ENCODE assay signal across 12 mouse cellular contexts in genomic region chr8:117115094-117115493, GRCm38 (mm10). TPM values are rescaled to one million over a fixed set of nuclear protein-coding genes. Genes with fewer than 3 reads are reported as not detected.
DNase-seq lines count a peak whose midpoint lies in the region; ATAC-seq and TF ChIP-seq lines count a peak whose summit lies in the region.
"Had no signal": no experiment of that assay in that cellular context is flagged by ENCODE, and none has a peak within 500 bp of the region (broad histone marks: within the 10 kb centered on the region; RNA-seq: fewer than 3 reads in every experiment).

No protein-coding gene starts in this region.

- no peaks in the 10 kb centered on the region for H3K36me3 ChIP-seq in heart, embryonic 10.5 days
- no peaks in the 10 kb centered on the region for H3K36me3 ChIP-seq in lung, embryonic 15.5 days
- no peaks in the 10 kb centered on the region for H3K36me3 ChIP-seq in forebrain, embryonic 13.5 days (ENCODE audit: poor library complexity, severe bottlenecking)
- no peaks in the 10 kb centered on the region for H3K36me3 ChIP-seq in midbrain, postnatal 0 days (ENCODE audit: insufficient read depth, low read length)

- H3K27me3 ChIP-seq in heart, embryonic 10.5 days (ENCODE audit: insufficient read depth, poor library complexity, severe bottlenecking) = no peaks in the 10 kb centered on the region
- no peaks in the 10 kb centered on the region for H3K27me3 ChIP-seq in lung, embryonic 15.5 days
- 0 out of 2 replicates have a peak, but pooled peaks cover 4% of the 10 kb centered on the region for H3K27me3 ChIP-seq in forebrain, embryonic 13.5 days
- H3K27me3 ChIP-seq in midbrain, postnatal 0 days (ENCODE audit: insufficient read depth, low read length) = no peaks in the 10 kb centered on the region
- H3K27me3 ChIP-seq: Patski had no signal

- WGBS in heart, embryonic 10.5 days = 47% methylated on average over 6 of the region's 6 CpGs
- WGBS in lung, embryonic 15.5 days = 32% methylated on average over 6 of the region's 6 CpGs
- WGBS in lung, adult 2 months = 42% methylated on average over 6 of the region's 6 CpGs
- 32% methylated on average over 6 of the region's 6 CpGs for WGBS in forebrain, embryonic 13.5 days
- 46% methylated on average over 6 of the region's 6 CpGs for WGBS in midbrain, postnatal 0 days

- peak overlapping the region; percentile 38 for H3K4me2 ChIP-seq in lung, embryonic 15.5 days
- H3K4me2 ChIP-seq in forebrain, embryonic 13.5 days = peak overlapping the region; percentile 44; the same call in 1 of the 2 replicates
- peak overlapping the region; percentile 2; the same call in 1 of the 2 replicates for H3K4me2 ChIP-seq in midbrain, postnatal 0 days (ENCODE audit: low read depth, low read length, poor library complexity, severe bottlenecking)

- H3K9me3 ChIP-seq in heart, embryonic 10.5 days = no peaks in the 10 kb centered on the region
- H3K9me3 ChIP-seq in lung, embryonic 15.5 days = no peaks in the 10 kb centered on the region
- no peaks in the 10 kb centered on the region for H3K9me3 ChIP-seq in forebrain, embryonic 13.5 days (replicated peaks)
- H3K9me3 ChIP-seq in midbrain, postnatal 0 days (ENCODE audit: low read length) = no peaks in the 10 kb centered on the region

- H3K9ac ChIP-seq in lung, embryonic 15.5 days = no peak overlapping the region
- H3K9ac ChIP-seq in forebrain, embryonic 13.5 days = no peak overlapping the region
- no peak overlapping the region for H3K9ac ChIP-seq in midbrain, postnatal 0 days (replicated peaks; ENCODE audit: low read length, poor library complexity, severe bottlenecking)

- no peak for ATAC-seq in lung, embryonic 15.5 days (ENCODE audit: borderline replicate concordance, extremely low read depth, low FRiP score, low TSS enrichment)
- ATAC-seq in forebrain, embryonic 13.5 days = no peak
- ATAC-seq in midbrain, postnatal 0 days (ENCODE audit: low FRiP score) = peak; percentile 56; the same call in 1 of the 2 replicates
- ATAC-seq: Patski had no signal

- peak overlapping the region; percentile 42; the same call in 1 of the 2 replicates for H3K27ac ChIP-seq in heart, embryonic 10.5 days
- H3K27ac ChIP-seq in lung, embryonic 15.5 days = peak overlapping the region; percentile 35
- H3K27ac ChIP-seq in forebrain, embryonic 13.5 days = no peak overlapping the region
- H3K27ac ChIP-seq in midbrain, postnatal 0 days (ENCODE audit: low read depth, low read length) = no peak overlapping the region

- no peak for TF ChIP-seq POLR2A in lung, adult 2 months (IDR thresholded peaks at IDR 0.05; ENCODE audit: borderline replicate concordance, extremely low read depth, low read depth, low read length)

- no peak for TF ChIP-seq CTCF in lung, adult 2 months (IDR thresholded peaks at IDR 0.05; ENCODE audit: insufficient read depth, low read length)
- TF ChIP-seq CTCF in midbrain, postnatal 0 days (IDR thresholded peaks at IDR 0.05) = no peak

- H3K4me1 ChIP-seq in heart, embryonic 10.5 days = peaks cover 31% of the 10 kb centered on the region
- H3K4me1 ChIP-seq in lung, embryonic 15.5 days = peaks cover 16% of the 10 kb centered on the region
- no peaks in the 10 kb centered on the region for H3K4me1 ChIP-seq in lung, adult 2 months (ENCODE audit: control insufficient read depth, insufficient read depth, low read length)
- peaks cover 9% of the 10 kb centered on the region; the same call in 1 of the 2 replicates for H3K4me1 ChIP-seq in forebrain, embryonic 13.5 days
- H3K4me1 ChIP-seq in midbrain, postnatal 0 days (ENCODE audit: insufficient read depth, low read length) = no peaks in the 10 kb centered on the region

- H3K4me3 ChIP-seq in heart, embryonic 10.5 days = peak overlapping the region; percentile 40; the same call in 1 of the 2 replicates
- H3K4me3 ChIP-seq in lung, embryonic 15.5 days = no peak overlapping the region
- H3K4me3 ChIP-seq in lung, adult 2 months (replicated peaks; ENCODE audit: extremely low read depth, low read depth, low read length) = no peak overlapping the region
- no peak overlapping the region for H3K4me3 ChIP-seq in forebrain, embryonic 13.5 days
- no peak overlapping the region for H3K4me3 ChIP-seq in midbrain, postnatal 0 days (ENCODE audit: low read depth, low read length)

- no peak for DNase-seq in heart, embryonic 10.5 days (ENCODE audit: low spot score)
- no peak for DNase-seq in heart, adult 8-10 months (ENCODE audit: low spot score)
- DNase-seq in lung, adult 2 months = no peak
- peak; percentile 58 for DNase-seq in midbrain, postnatal 0 days (ENCODE audit: low spot score)
- DNase-seq in spleen, postnatal 4 days (ENCODE audit: low spot score in 2 of 2) = no peak
- DNase-seq in urinary bladder, adult 18-20 months (ENCODE audit: low spot score in 2 of 2) = no peak
- DNase-seq: heart, postnatal 10 days; right cerebral cortex, postnatal 14 days had no signal

RNA-seq across cellular contexts. Expression of gene Bco1, which starts 19.4 kb away (rescaled TPM):
- polyA plus RNA-seq in heart, embryonic 10.5 days (2016; fragmentation: Nextera tagmentation; extraction: Ambion mirVana) = 0.14 and 2.8 TPM in 2 replicates
- not detected for total RNA-seq in heart, adult 8-10 months (2022)
- polyA plus RNA-seq in lung, embryonic 15.5 days (2015; fragmentation: Nextera tagmentation; extraction: Ambion mirVana) = 0.52 and 0.72 TPM in 2 replicates
- polyA plus RNA-seq in lung, adult 2 months (2012; rRNA removed) = 0.34 TPM in 1 of 2 replicates, not detected in the other
- polyA plus RNA-seq in forebrain, embryonic 13.5 days (2015; fragmentation: Nextera tagmentation; extraction: Ambion mirVana) = not detected in 2 replicates
- 0.14 and 0.27 TPM in 2 replicates for total RNA-seq in midbrain, postnatal 0 days (2014; rRNA removed)
- polyA plus RNA-seq in midbrain, postnatal 0 days (2015; fragmentation: Nextera tagmentation; extraction: Ambion mirVana) = 0.32 and 0.52 TPM in 2 replicates
- polyA plus RNA-seq: limb, embryonic 11.5 days; Patski had no signal

RNA-seq across cellular contexts. Expression of gene Pkd1l2, which starts 32.8 kb away (rescaled TPM):
- 0.03 TPM in 1 of 2 replicates, not detected in the other for polyA plus RNA-seq in heart, embryonic 10.5 days (2016; fragmentation: Nextera tagmentation; extraction: Ambion mirVana)
- under 1 TPM in 2 of 4 experiments, not detected in 2; 0.03 to 0.17 TPM for total RNA-seq in heart, adult 8-10 months (2022)
- not detected in 2 replicates for polyA plus RNA-seq in lung, embryonic 15.5 days (2015; fragmentation: Nextera tagmentation; extraction: Ambion mirVana)
- polyA plus RNA-seq in lung, adult 2 months (2012; rRNA removed) = 0.06 and 0.12 TPM in 2 replicates
- 0.04 TPM in 1 of 2 replicates, not detected in the other for polyA plus RNA-seq in forebrain, embryonic 13.5 days (2015; fragmentation: Nextera tagmentation; extraction: Ambion mirVana)
- total RNA-seq in midbrain, postnatal 0 days (2014; rRNA removed) = under 0.01 and 0.42 TPM in 2 replicates
- polyA plus RNA-seq in midbrain, postnatal 0 days (2015; fragmentation: Nextera tagmentation; extraction: Ambion mirVana) = 0.16 and 0.17 TPM in 2 replicates
- polyA plus RNA-seq: limb, embryonic 11.5 days; Patski had no signal

RNA-seq across cellular contexts. Expression of gene Gan, which starts 42.8 kb away (rescaled TPM):
- 1.9 TPM in 2 replicates for polyA plus RNA-seq in heart, embryonic 10.5 days (2016; fragmentation: Nextera tagmentation; extraction: Ambion mirVana)
- 1 to 10 TPM; 4.3 to 5.2 (median 4.8) TPM for total RNA-seq in heart, adult 8-10 months (2022)
- 2.1 and 2.3 TPM in 2 replicates for polyA plus RNA-seq in lung, embryonic 15.5 days (2015; fragmentation: Nextera tagmentation; extraction: Ambion mirVana)
- 5.6 and 8.6 TPM in 2 replicates for polyA plus RNA-seq in lung, adult 2 months (2012; rRNA removed)
- 2.8 and 3.9 TPM in 2 replicates for polyA plus RNA-seq in forebrain, embryonic 13.5 days (2015; fragmentation: Nextera tagmentation; extraction: Ambion mirVana)
- 13.5 and 14.2 TPM in 2 replicates for total RNA-seq in midbrain, postnatal 0 days (2014; rRNA removed)
- polyA plus RNA-seq in midbrain, postnatal 0 days (2015; fragmentation: Nextera tagmentation; extraction: Ambion mirVana) = 4.0 and 4.6 TPM in 2 replicates

Comparison
In these comparisons a context has a peak if more than half of its experiments do, and no peak if none do; other contexts are left out.
1. H3K27ac ChIP-seq: peak in heart, embryonic 10.5 days (single experiment) and lung, embryonic 15.5 days (single experiment); none in forebrain, embryonic 13.5 days (single experiment) and midbrain, postnatal 0 days (single experiment).
2. Peak in every context shown above with its lines, with median percentiles within 50 percentile points of each other: H3K4me2 ChIP-seq.